Mouse (Mus musculus): ENCODE measurements around the gene Akirin2. TPM values are rescaled to one million over a fixed set of nuclear protein-coding genes. Genes with fewer than 3 reads are reported as not detected.

The Akirin2 gene
- polyA plus RNA-seq, 1 experiment from 2014 or later = 68.4 TPM

GRCm38 (mm10) chr4:34613571-34614145 is 62.9 kb downstream of the Akirin2 start:
- Histone ChIP-seq H3K27me3 (ENCODE audit: insufficient read depth, poor library complexity, severe bottlenecking) (no peaks in the 10 kb centered on the region), H3K9me3 (no peaks in the 10 kb centered on the region), H3K27ac (peak overlapping the region; percentile 93; the same call in 1 of the 2 replicates), H3K4me1 (peaks cover 19% of the 10 kb centered on the region), H3K36me3 (peaks cover 13% of the 10 kb centered on the region), H3K4me3 (peak overlapping the region; percentile 79)
- DNase-seq (ENCODE audit: low spot score) = no peak
- 81% methylated on average over 6 of the region's 6 CpGs for WGBS

- H3K36me3 ChIP-seq = peaks cover 8% of the 10 kb centered on the region; the same call in 1 of the 2 replicates
- under 1% methylated on average over 42 of the region's 42 CpGs for WGBS
- no peaks in the 10 kb centered on the region for H3K9me3 ChIP-seq
- peak; percentile 96 for DNase-seq (ENCODE audit: low spot score)
- H3K27ac ChIP-seq = peak within 1 kb of the TSS; percentile 93
- peaks cover 19% of the 10 kb centered on the region for H3K4me1 ChIP-seq
- H3K27me3 ChIP-seq (ENCODE audit: insufficient read depth, poor library complexity, severe bottlenecking) = no peaks in the 10 kb centered on the region
- H3K4me3 ChIP-seq = peak within 1 kb of the TSS; percentile 79
These were observed 63.9 kb downstream of the Akirin2 start, which contains the start of the genes Orc3 and Rars2 for GRCm38 (mm10) chr4:34614630-34615094. TSS of gene Orc3 (minus strand) at chr4:34614944. TSS of gene Rars2 (plus strand) at chr4:34614957.

DNA sequence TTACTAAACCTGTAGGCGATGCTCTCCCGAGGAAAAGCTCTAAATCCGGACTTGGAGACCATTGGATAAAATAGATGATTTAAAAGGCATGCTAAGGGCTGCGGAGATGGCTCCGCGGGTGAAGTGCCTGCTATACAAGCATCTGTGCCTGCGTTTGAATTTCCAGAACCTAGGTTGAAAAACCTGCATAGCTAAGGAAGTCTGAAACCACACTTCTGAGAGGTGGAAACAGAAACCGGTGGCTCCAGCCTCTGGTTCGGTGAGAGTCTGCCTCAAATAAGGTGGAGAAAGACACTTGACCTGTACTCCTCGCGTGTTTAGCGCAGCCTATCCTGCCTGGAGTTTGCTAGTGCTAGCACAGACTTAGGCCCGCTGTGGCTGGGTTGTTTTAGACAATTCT is 64.6 kb downstream of the Akirin2 start:
- 2% methylated on average over 13 of the region's 13 CpGs for WGBS
- Histone ChIP-seq H3K36me3 (peaks cover 7% of the 10 kb centered on the region; the same call in 1 of the 2 replicates), H3K4me1 (peaks cover 19% of the 10 kb centered on the region), H3K27me3 (ENCODE audit: insufficient read depth, poor library complexity, severe bottlenecking) (no peaks in the 10 kb centered on the region), H3K27ac (peak overlapping the region; percentile 93), H3K4me3 (peak overlapping the region; percentile 79), H3K9me3 (no peaks in the 10 kb centered on the region)
- DNase-seq (ENCODE audit: low spot score) = peak; percentile 78

GRCm38 (mm10) chr4:34616146-34616545 is 65.4 kb downstream of the Akirin2 start:
- Histone ChIP-seq H3K4me1 (peaks cover 19% of the 10 kb centered on the region), H3K9me3 (no peaks in the 10 kb centered on the region), H3K27ac (peak overlapping the region; percentile 93; the same call in 1 of the 2 replicates), H3K4me3 (peak overlapping the region; percentile 79), H3K36me3 (peaks cover 7% of the 10 kb centered on the region; the same call in 1 of the 2 replicates), H3K27me3 (ENCODE audit: insufficient read depth, poor library complexity, severe bottlenecking) (no peaks in the 10 kb centered on the region)
- 85% methylated on average over 8 of the region's 8 CpGs for WGBS
- no peak for DNase-seq (ENCODE audit: low spot score)

Other genes with a start within 250 kb of the Akirin2 start
- gene Orc3, start 64.0 kb downstream of the Akirin2 start, polyA plus RNA-seq (2016; fragmentation: Nextera tagmentation; extraction: Ambion mirVana) = 84.3 and 85.2 TPM in 2 replicates
- gene Rars2, start 64.0 kb downstream of the Akirin2 start, polyA plus RNA-seq (2016; fragmentation: Nextera tagmentation; extraction: Ambion mirVana) = 63.1 and 68.0 TPM in 2 replicates
- gene Slc35a1, start 136.5 kb downstream of the Akirin2 start, polyA plus RNA-seq (2016; fragmentation: Nextera tagmentation; extraction: Ambion mirVana) = 53.0 and 58.0 TPM in 2 replicates
- gene Cfap206, start 179.3 kb downstream of the Akirin2 start, polyA plus RNA-seq (2016; fragmentation: Nextera tagmentation; extraction: Ambion mirVana) = 0.05 TPM in 1 of 2 replicates, not detected in the other
- not detected in 2 replicates for gene Gm136, start 205.3 kb downstream of the Akirin2 start, polyA plus RNA-seq (2016; fragmentation: Nextera tagmentation; extraction: Ambion mirVana)
- gene Smim8, start 227.5 kb downstream of the Akirin2 start, polyA plus RNA-seq (2016; fragmentation: Nextera tagmentation; extraction: Ambion mirVana) = 39.0 and 47.7 TPM in 2 replicates